In genomic region chr7:104401140-104401539, GRCm38 (mm10) we compare ENCODE assay signal across 20 mouse cellular contexts. TPM values are rescaled to one million over a fixed set of nuclear protein-coding genes. Genes with fewer than 3 reads are reported as not detected.
DNase-seq lines count a peak whose midpoint lies in the region; ATAC-seq and TF ChIP-seq lines count a peak whose summit lies in the region.
"Had no signal": no experiment of that assay in that cellular context is flagged by ENCODE, and none has a peak within 500 bp of the region (broad histone marks: within the 10 kb centered on the region; RNA-seq: fewer than 3 reads in every experiment).

No protein-coding gene starts in this region.

- H3K27ac ChIP-seq in kidney, postnatal 0 days: no peak overlapping the region
- no peak overlapping the region for H3K27ac ChIP-seq in layer of hippocampus, adult 2 months
- H3K27ac ChIP-seq: heart, embryonic 15.5 days; hindbrain, embryonic 14.5 days; limb, embryonic 15.5 days; neural tube, embryonic 13.5 days had no signal

- no peak for TF ChIP-seq CTCF in kidney, postnatal 0 days (IDR thresholded peaks at IDR 0.05; ENCODE audit: low read depth)
- TF ChIP-seq CTCF in layer of hippocampus, adult 2 months (conservative IDR thresholded peaks at IDR 0.05): no peak

- no peak overlapping the region for H3K4me3 ChIP-seq in kidney, postnatal 0 days (replicated peaks; ENCODE audit: low read depth, low read length)
- H3K4me3 ChIP-seq in layer of hippocampus, adult 2 months: no peak overlapping the region
- H3K4me3 ChIP-seq: heart, embryonic 15.5 days; limb, embryonic 15.5 days; neural tube, embryonic 13.5 days had no signal

- peak; percentile 17 for DNase-seq in kidney, adult 9 months
- DNase-seq in kidney, postnatal 10 days: no peak
- peak; percentile 4 for DNase-seq in 3134 (ENCODE audit: extremely low read depth, insufficient read length, low spot score)
- peak; percentile 5 for DNase-seq in 416B (ENCODE audit: low read depth)
- peak; percentile 0 for DNase-seq in kidney, postnatal 0 days (ENCODE audit: low spot score)
- no peak for DNase-seq in frontal cortex, postnatal 25 days (ENCODE audit: low spot score in 2 of 2)
- DNase-seq in layer of hippocampus, adult 2 months (ENCODE audit: low spot score in 2 of 2): no peak
- DNase-seq: cerebellum, adult 11 months; cerebellum, postnatal 36 days; forebrain, postnatal 0 days; gastrocnemius, postnatal 14 days; layer of hippocampus, adult 9-11 months had no signal

- H3K4me2 ChIP-seq in kidney, postnatal 0 days (ENCODE audit: low read length): no peak overlapping the region
- H3K4me2 ChIP-seq: heart, embryonic 15.5 days; hindbrain, embryonic 14.5 days; limb, embryonic 15.5 days; neural tube, embryonic 13.5 days had no signal

- H3K9ac ChIP-seq in kidney, postnatal 0 days (ENCODE audit: low read depth, low read length): no peak overlapping the region
- H3K9ac ChIP-seq: forebrain, postnatal 0 days; heart, embryonic 15.5 days; hindbrain, embryonic 14.5 days; limb, embryonic 15.5 days; neural tube, embryonic 13.5 days had no signal

- ATAC-seq in kidney, postnatal 0 days (replicated peaks; ENCODE audit: low FRiP score, low read depth): no peak
- ATAC-seq: forebrain, postnatal 0 days had no signal

- H3K27me3 ChIP-seq in kidney, postnatal 0 days (ENCODE audit: insufficient read depth, low read length): no peaks in the 10 kb centered on the region
- H3K27me3 ChIP-seq: heart, embryonic 15.5 days; limb, embryonic 15.5 days; neural tube, embryonic 13.5 days had no signal

- H3K4me1 ChIP-seq in kidney, postnatal 0 days (replicated peaks; ENCODE audit: insufficient read depth, low read length): no peaks in the 10 kb centered on the region
- H3K4me1 ChIP-seq: heart, embryonic 15.5 days; limb, embryonic 15.5 days; neural tube, embryonic 13.5 days had no signal

- no peaks in the 10 kb centered on the region for H3K9me3 ChIP-seq in kidney, postnatal 0 days (replicated peaks; ENCODE audit: low read length)
- H3K9me3 ChIP-seq: heart, embryonic 15.5 days; limb, embryonic 15.5 days; neural tube, embryonic 13.5 days had no signal

- no peaks in the 10 kb centered on the region for H3K36me3 ChIP-seq in kidney, postnatal 0 days (ENCODE audit: insufficient read depth, low read length)
- H3K36me3 ChIP-seq: heart, embryonic 15.5 days; limb, embryonic 15.5 days; neural tube, embryonic 13.5 days had no signal

RNA-seq across cellular contexts. Expression of gene Trim30c, which starts 0.5 kb away (rescaled TPM):
- 0.10 and 0.13 TPM in 2 replicates for polyA plus RNA-seq in kidney, postnatal 0 days (2015; fragmentation: Nextera tagmentation; extraction: Ambion mirVana)
- not detected for total RNA-seq in layer of hippocampus, adult 2 months (2021)
- total RNA-seq: forebrain, postnatal 0 days; left cerebral cortex, postnatal 10 days; megakaryocyte-erythroid progenitor cell, adult 5-6 weeks had no signal
- polyA plus RNA-seq: embryonic facial prominence, embryonic 11.5 days; forebrain, postnatal 0 days; stomach, embryonic 14.5 days had no signal

RNA-seq across cellular contexts. Expression of gene Trim30b, which starts 31.5 kb away (rescaled TPM):
- 0.24 and 0.25 TPM in 2 replicates for polyA plus RNA-seq in kidney, postnatal 0 days (2015; fragmentation: Nextera tagmentation; extraction: Ambion mirVana)
- total RNA-seq in layer of hippocampus, adult 2 months (2021): not detected
- total RNA-seq: gastrocnemius, postnatal 14 days; left cerebral cortex, postnatal 10 days had no signal
- polyA plus RNA-seq: embryonic facial prominence, embryonic 11.5 days; hindbrain, embryonic 14.5 days; neural tube, embryonic 13.5 days had no signal

RNA-seq across cellular contexts. Expression of gene Trim12c, which starts 48.0 kb away (rescaled TPM):
- polyA plus RNA-seq in kidney, postnatal 0 days (2015; fragmentation: Nextera tagmentation; extraction: Ambion mirVana): 2.2 TPM in 2 replicates
- total RNA-seq in layer of hippocampus, adult 2 months (2021): 1 to 10 TPM; 1.5 to 2.1 TPM

Comparison
In these comparisons a context has a peak if more than half of its experiments do, and no peak if none do; other contexts are left out.
1. DNase-seq: peak in kidney, adult 9 months (single experiment), 3134 (single experiment), 416B (single experiment) and kidney, postnatal 0 days (single experiment); none in kidney, postnatal 10 days (single experiment), frontal cortex, postnatal 25 days (0 of 2) and layer of hippocampus, adult 2 months (0 of 2).